In the genomic region with DNA sequence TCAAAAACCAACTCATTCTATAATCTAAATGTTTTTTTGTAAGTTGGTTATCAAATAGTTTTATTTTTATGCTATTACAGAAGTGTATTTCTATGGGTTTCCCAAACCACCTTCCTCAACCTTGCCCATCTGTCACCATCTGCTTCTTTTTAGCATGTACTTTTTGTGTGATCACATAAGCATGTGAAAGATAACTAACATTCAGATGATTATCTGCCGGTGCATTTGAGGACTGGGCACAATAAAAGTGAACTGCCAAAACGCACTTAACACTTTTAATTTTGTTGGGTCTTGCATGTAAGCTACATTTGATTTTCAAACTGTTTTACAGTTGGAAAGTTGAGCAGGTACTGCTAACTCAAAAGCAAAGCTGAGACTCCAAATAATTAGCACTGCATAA, we compare ENCODE assay signal across 27 mouse cellular contexts.
DNase-seq lines count a peak whose midpoint lies in the region; ATAC-seq and TF ChIP-seq lines count a peak whose summit lies in the region.
"Had no signal": no experiment of that assay in that cellular context is flagged by ENCODE, and none has a peak within 500 bp of the region (broad histone marks: within the 10 kb centered on the region; RNA-seq: fewer than 3 reads in every experiment).

No protein-coding gene starts in this region.

- peaks cover 12% of the 10 kb centered on the region for H3K4me1 ChIP-seq in forebrain, embryonic 13.5 days
- peaks cover 4% of the 10 kb centered on the region; the same call in 1 of the 2 replicates for H3K4me1 ChIP-seq in forebrain, embryonic 10.5 days
- H3K4me1 ChIP-seq: embryonic facial prominence, embryonic 12.5 days; embryonic facial prominence, embryonic 15.5 days had no signal

- DNase-seq in forebrain, embryonic 10.5 days (ENCODE audit: extremely low spot score, low spot score): no peak
- peak in 1 of 2 experiments; percentile 24 for DNase-seq in layer of hippocampus, adult 2 months (ENCODE audit: low spot score in 2 of 2)
- DNase-seq in layer of hippocampus, postnatal 25 days (ENCODE audit: extremely low spot score in 1 of 2, low spot score in 1 of 2): no peak
- DNase-seq in brain, embryonic 14.5 days (ENCODE audit: low read depth): peak; percentile 87
- no peak for DNase-seq in yolk sac, embryonic 10.5 days (ENCODE audit: low spot score)
- DNase-seq in kidney, postnatal 36 days: no peak
- DNase-seq: adrenal gland, postnatal 10 days; adrenal gland, postnatal 36 days; B cell, adult 2 months; cerebellum, adult 9-11 months; gastrocnemius, postnatal 10 days; gastrocnemius, postnatal 36 days; heart, adult 2 months; heart, postnatal 14 days; heart, postnatal 4 days had no signal

- ATAC-seq in forebrain, embryonic 13.5 days: peak; percentile 70
- ATAC-seq: hindbrain, postnatal 0 days; inflammation-experienced regulatory T-cells, adult 6 months; intestine, embryonic 16.5 days; Patski had no signal

- no peaks in the 10 kb centered on the region for H3K27me3 ChIP-seq in forebrain, embryonic 13.5 days
- no peaks in the 10 kb centered on the region for H3K27me3 ChIP-seq in forebrain, embryonic 10.5 days (ENCODE audit: poor library complexity, severe bottlenecking)
- H3K27me3 ChIP-seq: CH12.LX; embryonic facial prominence, embryonic 12.5 days; embryonic facial prominence, embryonic 15.5 days; heart, embryonic 13.5 days; Patski had no signal

- no peaks in the 10 kb centered on the region for H3K9me3 ChIP-seq in forebrain, embryonic 13.5 days (replicated peaks)
- no peaks in the 10 kb centered on the region for H3K9me3 ChIP-seq in forebrain, embryonic 10.5 days
- H3K9me3 ChIP-seq: embryonic facial prominence, embryonic 12.5 days; embryonic facial prominence, embryonic 15.5 days; G1E; heart, embryonic 10.5 days; heart, embryonic 13.5 days had no signal

- H3K4me2 ChIP-seq in forebrain, embryonic 13.5 days: no peak overlapping the region
- H3K4me2 ChIP-seq: embryonic facial prominence, embryonic 12.5 days; embryonic facial prominence, embryonic 15.5 days; heart, embryonic 13.5 days; hindbrain, embryonic 14.5 days had no signal

- H3K4me3 ChIP-seq in forebrain, embryonic 13.5 days: no peak overlapping the region
- H3K4me3 ChIP-seq in forebrain, embryonic 10.5 days: no peak overlapping the region
- H3K4me3 ChIP-seq in layer of hippocampus, adult 2 months: no peak overlapping the region
- H3K4me3 ChIP-seq: embryonic facial prominence, embryonic 12.5 days; embryonic facial prominence, embryonic 15.5 days; heart, adult 2 months; heart, embryonic 10.5 days; heart, embryonic 13.5 days had no signal

- H3K36me3 ChIP-seq in forebrain, embryonic 13.5 days (ENCODE audit: poor library complexity, severe bottlenecking): 0 out of 2 replicates have a peak, but pooled peaks cover 7% of the 10 kb centered on the region
- H3K36me3 ChIP-seq in forebrain, embryonic 10.5 days (replicated peaks): peaks cover 4% of the 10 kb centered on the region; the same call in 1 of the 2 replicates
- H3K36me3 ChIP-seq: embryonic facial prominence, embryonic 15.5 days; G1E; heart, embryonic 10.5 days; heart, embryonic 13.5 days had no signal

- no peak for TF ChIP-seq CTCF in layer of hippocampus, adult 2 months (conservative IDR thresholded peaks at IDR 0.05)
- no peak for TF ChIP-seq CTCF in brain, embryonic 14.5 days (IDR thresholded peaks at IDR 0.05; ENCODE audit: borderline replicate concordance, extremely low read depth, insufficient read depth, insufficient read length)

- no peak for TF ChIP-seq POLR2A in brain, embryonic 14.5 days (IDR thresholded peaks at IDR 0.05; ENCODE audit: borderline replicate concordance, extremely low read depth, insufficient read depth, insufficient read length, poor library complexity, severe bottlenecking)

- 54% methylated on average over 2 of the region's 2 CpGs for WGBS in forebrain, embryonic 13.5 days
- WGBS in forebrain, embryonic 10.5 days: 84% methylated on average over 2 of the region's 2 CpGs

- H3K27ac ChIP-seq in forebrain, embryonic 13.5 days: no peak overlapping the region
- H3K27ac ChIP-seq in forebrain, embryonic 10.5 days: no peak overlapping the region
- peak overlapping the region; percentile 76 for H3K27ac ChIP-seq in layer of hippocampus, adult 2 months
- H3K27ac ChIP-seq: embryonic facial prominence, embryonic 12.5 days; embryonic facial prominence, embryonic 15.5 days; heart, adult 2 months; heart, embryonic 10.5 days; heart, embryonic 13.5 days; hindbrain, embryonic 14.5 days; hindbrain, postnatal 0 days had no signal

- no peak overlapping the region for H3K9ac ChIP-seq in forebrain, embryonic 13.5 days
- H3K9ac ChIP-seq: embryonic facial prominence, embryonic 12.5 days; embryonic facial prominence, embryonic 15.5 days; heart, embryonic 13.5 days; hindbrain, embryonic 14.5 days had no signal
